Mouse (Mus musculus) layer of hippocampus, adult 11-12 months (tissue): ENCODE measurements around the gene Slc35e3.

Source experiments
- DNase-seq: peaks from one replicate; pipeline ENCODE4 v3.0.0; 2022; ENCODE audit warnings: low spot score

Slc35e3 gene

GRCm38 (mm10) chr10:117746297-117746883, at the start of gene Slc35e3:
Gene Slc35e3 (minus strand): TSS chr10:117746365.
- peak; percentile 93 for DNase-seq

DNA sequence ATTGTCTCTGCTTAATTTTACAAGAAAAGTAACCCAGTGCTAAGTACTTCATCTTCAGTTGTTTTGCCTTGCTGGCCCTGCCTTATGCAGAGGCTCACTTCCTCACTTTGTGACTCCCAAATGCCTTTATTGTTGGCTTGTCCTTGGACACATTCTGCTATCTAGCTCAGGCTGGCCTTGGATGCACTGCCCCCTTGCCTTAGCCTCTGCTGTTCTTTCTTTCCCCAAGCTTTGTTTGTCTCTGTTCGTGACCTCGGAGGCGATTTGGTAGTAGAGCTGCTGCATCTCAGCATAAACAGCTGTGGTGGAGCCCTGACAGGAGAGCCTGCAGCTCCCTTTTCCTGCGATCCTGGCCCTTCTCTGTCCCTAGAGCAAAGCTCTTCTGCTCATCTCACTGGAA, 49.0 kb upstream of the Slc35e3 start:
- DNase-seq = no peak

DNA sequence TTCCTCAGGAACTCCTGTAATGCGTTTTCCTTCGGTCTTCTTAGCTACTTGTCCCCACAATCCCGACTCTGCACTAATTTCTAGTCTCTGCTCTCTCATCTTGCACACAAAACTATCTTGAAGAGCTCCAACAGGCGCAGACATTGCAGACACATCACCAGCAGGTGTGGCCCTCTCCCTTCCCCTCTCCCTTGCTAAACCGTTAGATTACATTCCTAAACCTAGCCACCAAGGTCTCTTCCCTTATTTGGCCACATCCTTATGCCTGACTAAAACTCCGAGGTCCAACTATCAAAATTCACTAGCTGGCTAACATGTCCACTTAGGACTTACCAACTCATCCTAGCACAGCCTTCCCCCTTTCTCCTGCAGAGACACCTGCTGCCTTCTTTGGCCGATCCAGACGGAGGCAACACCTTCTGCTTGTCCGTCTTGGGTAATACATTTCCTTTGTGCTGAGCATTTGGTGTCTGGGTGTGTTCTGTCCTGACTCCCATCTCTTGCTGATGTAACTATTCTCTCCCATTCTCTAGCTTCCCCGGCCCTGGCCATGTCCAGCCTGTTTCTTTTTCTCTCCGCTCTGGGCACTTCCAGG, 47.4 kb upstream of the Slc35e3 start:
- no peak for DNase-seq

DNA sequence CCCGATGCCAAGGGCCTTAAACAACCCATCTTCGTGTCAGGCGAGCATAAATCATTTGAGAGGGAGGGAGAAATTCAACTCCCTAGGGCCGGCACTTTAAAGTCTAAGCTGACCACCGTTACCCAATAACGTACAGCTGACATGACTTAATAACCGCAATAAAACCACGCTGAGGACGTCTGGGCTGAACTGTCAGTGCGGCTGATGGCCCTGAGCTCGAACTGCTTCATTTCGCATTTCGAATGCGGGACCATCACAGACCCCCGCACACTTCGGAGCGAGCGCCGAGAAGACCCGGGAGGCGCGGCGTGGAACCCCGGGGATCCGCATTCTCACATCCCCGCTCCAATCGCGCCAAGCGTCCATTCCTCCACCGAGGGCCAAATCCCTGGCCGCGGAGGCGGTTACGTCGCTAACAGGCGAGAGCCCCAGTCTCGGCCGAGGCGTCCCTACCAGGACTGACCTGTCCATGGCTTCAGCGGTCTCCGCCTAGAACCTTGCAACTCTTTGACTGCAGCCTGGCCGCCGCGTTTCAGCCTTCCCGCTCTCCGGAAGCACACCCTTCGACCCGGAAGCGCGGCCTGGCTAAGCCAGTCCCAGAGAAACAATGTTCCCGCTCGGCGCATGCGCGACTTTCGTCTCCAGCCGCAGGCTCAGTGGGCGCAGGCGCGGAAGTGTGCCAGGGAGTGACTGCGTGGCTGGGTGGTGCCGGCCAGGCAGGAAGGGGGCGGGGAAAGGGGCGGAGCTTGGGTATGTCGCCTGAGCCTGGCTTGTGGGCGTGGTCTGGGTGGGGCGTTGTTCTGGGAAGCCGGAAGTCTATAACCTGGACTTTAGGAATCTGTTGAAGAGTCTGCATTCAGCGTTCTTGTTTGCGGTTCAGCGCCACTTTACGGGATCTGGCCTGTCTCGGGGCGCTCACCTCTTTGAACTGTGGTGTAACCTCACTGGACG, 46.3 kb upstream of the Slc35e3 start, which contains the start of gene Nup107:
Gene Nup107, minus strand, starts transcription at position 565 of the 951 bp plus-strand sequence.
- DNase-seq = peak; percentile 100

- DNase-seq = no peak
Measured at GRCm38 (mm10) chr10:117791171-117791470, 45.0 kb upstream of the Slc35e3 start.

- no peak for DNase-seq
Measured at GRCm38 (mm10) chr10:117790421-117791170, 44.4 kb upstream of the Slc35e3 start.

DNA sequence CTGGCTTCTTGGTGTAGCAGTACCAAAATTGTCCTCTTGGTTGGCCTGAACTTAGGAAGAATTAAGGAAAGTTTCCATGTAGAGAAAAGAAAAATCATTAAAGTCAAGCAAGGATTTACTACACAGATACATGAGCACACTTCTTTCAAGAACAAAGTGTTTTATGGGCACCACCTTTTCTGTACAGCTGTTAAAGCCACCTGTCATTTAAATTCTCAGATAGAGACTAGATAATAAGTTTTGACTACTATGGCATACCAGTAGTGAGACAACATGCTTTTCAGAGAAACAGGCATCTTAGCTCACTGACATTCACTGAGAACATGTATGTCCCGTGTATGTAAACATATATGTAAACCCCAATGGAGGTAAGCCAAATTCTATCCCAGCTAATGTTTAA, 43.8 kb upstream of the Slc35e3 start:
- no peak for DNase-seq

DNA sequence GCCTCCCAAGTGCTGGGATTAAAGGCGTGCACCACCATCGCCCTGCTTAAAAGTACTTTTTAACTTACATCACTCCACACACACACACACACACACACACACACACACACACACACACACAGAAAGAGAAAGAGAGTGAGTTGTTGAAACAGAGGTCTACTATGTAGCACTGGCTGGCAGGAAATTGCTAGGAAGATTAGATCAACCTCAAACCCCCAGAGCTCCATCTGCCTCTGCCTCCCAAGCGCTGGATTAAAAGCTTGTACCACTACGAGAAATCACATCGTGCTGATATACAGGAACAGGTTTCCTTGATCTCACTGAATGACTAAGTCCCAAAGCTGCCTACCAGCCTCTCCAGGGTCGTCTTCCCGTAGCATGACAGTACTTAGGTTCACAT, 38.5 kb upstream of the Slc35e3 start:
- DNase-seq = no peak

GRCm38 (mm10) chr10:117783786-117784420, 37.7 kb upstream of the Slc35e3 start:
- DNase-seq = no peak

DNA sequence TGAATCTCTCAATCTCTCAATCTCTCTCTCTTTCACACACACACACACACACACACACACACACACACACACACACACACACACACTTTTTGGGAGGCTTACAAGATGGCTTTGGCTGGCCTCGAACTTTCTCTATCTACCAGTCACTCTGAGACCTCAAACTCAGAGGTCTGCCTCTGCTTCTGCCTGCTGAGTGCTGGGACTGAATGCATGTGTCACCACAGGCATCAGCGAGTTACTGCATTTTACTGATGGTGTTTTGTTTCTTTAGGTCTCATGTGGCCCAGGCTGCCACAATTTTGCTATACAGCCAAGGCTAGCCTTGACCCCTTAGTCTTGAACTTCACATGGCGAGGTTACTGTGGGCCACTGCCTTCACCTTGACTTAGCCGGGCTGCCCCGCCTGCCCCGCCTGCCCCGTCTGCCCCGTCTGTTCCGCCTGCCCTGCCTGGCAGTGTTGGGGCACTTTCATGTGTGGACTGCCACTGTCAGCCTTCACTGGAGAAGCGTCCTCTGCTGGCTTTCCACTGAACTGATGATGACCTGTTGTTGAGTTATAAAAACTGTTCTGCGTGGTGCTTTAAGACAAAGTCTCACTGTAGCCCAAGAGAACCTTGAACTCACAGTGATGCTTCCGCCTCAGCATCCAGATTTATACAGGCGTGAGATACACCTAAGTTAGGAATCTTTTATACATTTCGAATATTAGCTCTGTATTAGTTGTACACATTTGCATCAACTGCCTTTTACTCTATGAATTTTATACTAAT, 36.5 kb upstream of the Slc35e3 start:
- DNase-seq = no peak

DNA sequence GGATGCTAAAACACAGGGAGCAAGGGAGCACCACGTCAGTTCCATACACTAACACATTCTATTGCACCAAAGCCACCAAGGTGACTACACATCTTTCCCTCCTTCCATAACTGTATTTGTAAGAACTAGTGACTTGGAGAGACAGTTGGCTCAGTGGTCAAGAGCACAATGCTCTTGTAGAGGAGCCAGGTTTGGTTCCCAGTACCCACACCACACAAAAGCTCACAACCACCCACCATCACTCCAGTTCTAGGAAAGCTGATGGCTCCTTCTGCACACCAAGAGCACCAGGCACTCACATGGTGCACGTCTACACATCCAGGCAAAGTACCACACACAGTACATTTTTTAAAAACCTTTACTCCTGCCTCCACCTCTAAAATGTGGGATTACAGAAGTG, 35.9 kb upstream of the Slc35e3 start:
- DNase-seq = no peak

GRCm38 (mm10) chr10:117781021-117781725, 35.0 kb upstream of the Slc35e3 start:
- no peak for DNase-seq

- DNase-seq = no peak
Measured at GRCm38 (mm10) chr10:117780306-117780911, 34.2 kb upstream of the Slc35e3 start.

DNA sequence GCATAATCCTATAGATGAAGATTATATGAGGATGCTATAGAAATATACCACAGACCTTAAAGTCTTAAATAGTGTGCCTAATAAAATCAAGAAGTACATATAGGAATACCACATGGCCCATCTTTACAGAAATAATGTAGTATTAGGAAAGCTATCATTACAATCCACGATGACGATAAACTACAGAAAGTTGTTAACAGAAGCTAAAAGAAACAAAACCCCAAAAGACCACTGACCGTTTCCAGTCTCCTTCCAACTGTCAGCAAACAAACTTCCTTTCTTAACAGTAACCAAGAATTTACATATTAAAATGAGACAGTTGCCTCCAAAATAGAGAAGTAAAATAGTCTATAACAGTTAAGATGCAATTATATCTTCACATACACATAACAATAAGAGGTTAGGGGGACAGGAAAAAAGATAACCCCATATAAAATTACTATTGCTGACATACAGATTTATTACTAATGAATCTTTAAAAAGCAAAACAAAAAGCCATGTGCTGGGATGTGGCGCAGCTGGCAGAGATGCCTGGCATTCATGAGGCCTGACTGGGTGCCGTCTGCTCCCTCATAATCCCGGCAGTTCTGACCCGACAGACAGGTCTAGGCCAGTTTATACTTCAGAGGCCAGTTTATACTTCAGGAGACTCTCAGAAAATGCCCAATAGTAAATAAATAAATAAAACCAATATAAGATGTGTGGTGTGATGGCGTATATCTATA, 33.6 kb upstream of the Slc35e3 start:
- DNase-seq = no peak

DNA sequence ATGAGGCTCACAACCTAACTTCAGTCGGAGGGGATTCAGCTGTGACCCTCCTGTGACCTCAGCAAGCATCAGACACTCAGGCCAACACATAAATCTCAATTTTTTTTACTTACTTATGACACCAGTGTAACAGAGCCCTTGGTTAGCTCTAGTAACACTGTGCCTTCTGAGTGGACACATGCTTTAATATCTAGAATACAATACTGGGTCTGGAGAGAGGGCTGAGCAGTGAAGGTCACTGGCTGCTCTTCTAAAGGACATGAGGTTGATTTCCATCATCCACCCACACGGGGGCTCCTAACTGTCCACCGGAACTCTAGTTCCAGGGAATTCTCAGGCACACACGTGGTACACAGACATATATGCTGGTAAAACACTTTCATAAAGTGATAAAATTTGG, 32.8 kb upstream of the Slc35e3 start:
- DNase-seq = no peak

DNA sequence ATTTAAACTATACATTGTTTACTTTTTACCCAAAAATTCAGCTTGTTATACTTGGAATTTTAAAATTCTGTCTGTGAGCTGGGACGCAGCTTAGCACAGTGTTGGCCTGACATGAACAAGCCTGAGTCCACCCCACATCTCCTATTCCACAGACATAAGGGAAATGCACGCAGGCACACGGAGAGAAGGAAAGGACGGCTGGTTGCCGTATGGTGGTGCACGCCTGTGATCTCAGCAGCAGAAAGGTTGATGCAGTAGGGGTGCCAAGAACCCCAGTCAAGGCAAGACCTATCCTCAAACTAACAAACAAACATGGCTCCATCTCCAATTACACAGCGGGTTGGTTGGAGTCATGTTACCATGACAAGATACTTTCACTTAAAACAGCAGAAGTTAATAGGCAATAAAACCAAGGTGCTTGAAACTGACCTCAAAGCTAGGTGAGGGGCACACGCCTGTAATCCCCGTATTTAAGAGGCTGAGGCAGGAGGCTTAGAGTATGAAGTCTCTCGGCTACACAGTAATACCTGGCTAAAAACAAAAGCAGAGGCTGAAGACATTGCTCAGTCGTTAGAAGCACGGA, 32.3 kb upstream of the Slc35e3 start:
- DNase-seq = no peak

DNA sequence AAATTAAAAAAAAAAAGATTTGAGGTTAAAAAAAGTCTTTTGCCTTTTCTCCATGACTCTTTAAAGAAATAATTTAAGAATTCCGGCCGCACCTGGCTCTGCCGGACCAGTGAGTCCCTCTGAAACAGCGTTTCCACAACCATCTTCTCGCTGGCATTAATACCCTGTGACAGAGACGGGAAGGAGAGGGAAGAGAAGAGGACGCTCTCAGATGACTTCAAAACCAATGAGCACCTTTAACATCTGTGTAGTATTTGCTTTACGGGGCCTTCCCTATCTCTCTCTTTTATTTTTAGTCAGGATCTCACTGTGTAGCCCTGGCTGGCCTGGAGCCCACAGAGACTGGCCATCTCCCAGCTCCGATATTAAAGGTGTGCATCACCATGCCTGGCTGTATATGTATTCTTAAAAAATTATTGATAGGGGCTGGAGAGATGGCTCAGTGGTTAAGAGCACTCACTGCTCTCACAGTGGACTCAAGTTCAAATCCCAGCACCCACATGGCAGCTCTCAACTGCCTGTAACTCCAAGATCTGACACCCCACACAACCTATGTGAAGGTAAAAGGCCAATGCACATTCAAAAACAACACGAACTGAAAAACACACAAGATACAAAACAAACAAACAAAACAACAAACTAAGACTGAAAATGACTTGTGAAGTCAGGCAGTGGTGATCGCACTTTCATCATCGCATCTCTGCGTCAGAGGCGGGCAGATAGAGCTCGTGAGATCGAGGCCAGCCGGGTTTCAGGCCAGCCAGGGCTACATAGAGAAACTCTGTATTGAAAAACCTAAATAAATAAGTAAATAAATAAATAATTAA, 31.5 kb upstream of the Slc35e3 start:
- no peak for DNase-seq

- DNase-seq = no peak
Measured at GRCm38 (mm10) chr10:117777103-117777470, 30.9 kb upstream of the Slc35e3 start.
